Mouse (Mus musculus) urinary bladder, adult 18-20 months (tissue): ENCODE results near the gene CT030661.1.
"Not testable (repeated sequence)": the region's sequence is repeated elsewhere in the genome, so short reads cannot be mapped to it uniquely, and the experiment has no call there.

Experiments
- DNase-seq, 2 experiments: peaks; one replicate each; pipeline ENCODE4 v3.0.0; 2022; ENCODE audit warnings: low spot score in 2 of 2, mixed read lengths in 2 of 2

The CT030661.1 gene

GRCm38 (mm10) chr17:22314730-22315226 is at the start of gene CT030661.1:
TSS of gene CT030661.1 (minus strand) at chr17:22314837.
- peak; percentile 75 to 84 for DNase-seq

- DNase-seq: no peak
These were observed 49.3 kb upstream of the CT030661.1 start for GRCm38 (mm10) chr17:22363895-22364294.

- DNase-seq: peak; percentile 18 to 57
These were observed 46.6 kb upstream of the CT030661.1 start, which contains the start of the genes Zfp944 and Zfp758 for GRCm38 (mm10) chr17:22361101-22361781. TSS of gene Zfp944 (minus strand) at chr17:22361400. TSS of gene Zfp758 (plus strand) at chr17:22361453.

GRCm38 (mm10) chr17:22360572-22360971 is 45.9 kb upstream of the CT030661.1 start:
- DNase-seq: no peak

GRCm38 (mm10) chr17:22352794-22353193 is 38.2 kb upstream of the CT030661.1 start:
- DNase-seq: no peak

- DNase-seq: not testable (repeated sequence)
These were observed 610 bp upstream of the CT030661.1 start for GRCm38 (mm10) chr17:22315247-22315646.

GRCm38 (mm10) chr17:22314219-22314618 is 418 bp downstream of the CT030661.1 start:
- DNase-seq: not testable (repeated sequence)
